Mouse (Mus musculus) cerebellum, adult 2 months (tissue): Measurements from ENCODE around the gene Snx6.

ENCODE experiments used
- CTCF ChIP-seq: fragments of 200-500 bp; IDR thresholded peaks from 2 replicates; pipeline ENCODE4 v1.5.1; 2011; ENCODE audit warnings: low read depth, mild to moderate bottlenecking, control low read depth, low read length, moderate library complexity, borderline replicate concordance; ENCODE audit not compliant: insufficient read depth
- POLR2A ChIP-seq: fragments of 200-500 bp; IDR thresholded peaks from 2 replicates; pipeline ENCODE4 v1.6.1; 2011; ENCODE audit warnings: low read length, control low read depth, borderline replicate concordance; ENCODE audit not compliant: insufficient read depth

DNA sequence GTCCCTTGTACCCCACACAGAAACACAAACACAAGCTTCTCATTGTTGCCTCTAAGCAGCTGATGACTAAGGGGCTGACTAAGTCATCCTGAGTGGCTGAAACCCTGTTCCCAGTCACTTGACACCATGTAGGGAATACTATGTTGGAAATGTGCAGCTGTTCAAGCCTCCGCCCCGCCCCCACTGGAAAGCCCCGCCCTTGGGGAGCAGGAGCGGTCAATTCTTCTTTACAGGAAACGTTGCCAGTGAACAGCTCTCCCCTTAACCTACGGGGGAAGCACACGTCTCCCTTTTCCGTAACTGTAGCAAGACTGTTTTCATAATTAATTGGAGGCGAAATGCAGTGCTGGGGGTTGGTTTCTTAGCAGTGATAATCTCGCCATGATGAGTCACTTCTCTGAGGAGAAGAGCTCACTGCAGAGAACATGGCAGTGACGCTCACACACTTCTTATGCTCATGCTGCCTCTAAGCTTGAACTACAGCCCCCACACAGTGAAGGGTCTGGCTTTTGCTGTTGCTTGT is 39.5 kb upstream of the Snx6 start:
- no peak for TF ChIP-seq POLR2A
- TF ChIP-seq CTCF, result no peak
